Mouse (Mus musculus): ENCODE measurements around the gene Obsl1. TPM values are rescaled to one million over a fixed set of nuclear protein-coding genes. Genes with fewer than 3 reads are reported as not detected.

The Obsl1 gene
- total RNA-seq, 2 experiments from 2014 or later: not detected

GRCm38 (mm10) chr1:75521321-75522031 lies 15.2 kb upstream of the Obsl1 start, which contains the start of gene Stk11ip:
TSS of gene Stk11ip (plus strand) at chr1:75521529.
- peak; percentile 97 for ATAC-seq (replicated peaks; ENCODE audit: poor library complexity, severe bottlenecking)

DNA sequence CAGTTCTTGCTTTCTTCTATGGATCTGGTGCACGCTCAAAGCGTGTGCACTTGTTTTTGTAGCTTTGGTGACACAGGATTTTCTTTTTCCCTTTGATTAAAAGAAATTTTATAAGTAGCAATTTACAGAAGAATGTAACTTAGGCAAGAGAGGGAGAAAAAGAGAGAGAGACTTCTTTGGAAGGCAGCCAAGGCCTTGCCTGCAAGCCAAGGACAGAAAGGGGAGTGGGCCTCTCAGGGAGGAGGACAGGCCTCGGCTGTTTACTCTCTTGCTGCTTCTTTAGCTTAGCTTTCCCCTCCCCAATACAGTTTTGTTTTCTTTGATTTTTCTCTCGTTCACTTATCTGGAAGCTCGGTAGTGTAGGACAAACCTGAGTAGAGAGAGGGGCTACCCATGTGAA lies 13.3 kb upstream of the Obsl1 start:
- no peak for ATAC-seq (replicated peaks; ENCODE audit: poor library complexity, severe bottlenecking)

GRCm38 (mm10) chr1:75518427-75518826 lies 12.2 kb upstream of the Obsl1 start:
- no peak for ATAC-seq (replicated peaks; ENCODE audit: poor library complexity, severe bottlenecking)

- no peak for ATAC-seq (replicated peaks; ENCODE audit: poor library complexity, severe bottlenecking)
These were observed 11.7 kb upstream of the Obsl1 start for GRCm38 (mm10) chr1:75517984-75518383.

GRCm38 (mm10) chr1:75516703-75517380 lies 10.6 kb upstream of the Obsl1 start:
- ATAC-seq (replicated peaks; ENCODE audit: poor library complexity, severe bottlenecking): no peak

GRCm38 (mm10) chr1:75512550-75512949 lies 6.3 kb upstream of the Obsl1 start:
- no peak for ATAC-seq (replicated peaks; ENCODE audit: poor library complexity, severe bottlenecking)

- no peak for ATAC-seq (replicated peaks; ENCODE audit: poor library complexity, severe bottlenecking)
These were observed 5.4 kb upstream of the Obsl1 start for GRCm38 (mm10) chr1:75511437-75512210.

DNA sequence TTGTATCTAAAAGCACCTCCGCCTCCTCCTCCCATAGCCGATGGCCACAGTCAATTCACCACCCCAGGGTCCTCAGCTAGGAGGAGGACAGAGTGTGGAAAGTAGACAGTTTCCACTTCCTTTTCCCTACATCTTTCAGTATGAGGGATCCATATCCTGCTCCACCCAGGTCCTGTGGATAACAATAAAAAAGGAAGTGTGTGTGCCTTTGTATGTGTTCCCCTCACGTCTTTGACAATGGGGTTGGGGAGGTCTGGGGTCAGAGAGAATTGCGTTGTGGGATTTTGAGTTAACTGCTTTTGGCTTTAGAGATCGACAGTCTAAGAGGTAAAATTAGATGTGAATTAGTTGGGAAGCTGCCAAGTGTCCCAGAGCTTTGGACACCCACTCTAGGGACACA lies 3.9 kb upstream of the Obsl1 start:
- no peak for ATAC-seq (replicated peaks; ENCODE audit: poor library complexity, severe bottlenecking)

GRCm38 (mm10) chr1:75509586-75509985 lies 3.3 kb upstream of the Obsl1 start:
- ATAC-seq (replicated peaks; ENCODE audit: poor library complexity, severe bottlenecking): no peak

DNA sequence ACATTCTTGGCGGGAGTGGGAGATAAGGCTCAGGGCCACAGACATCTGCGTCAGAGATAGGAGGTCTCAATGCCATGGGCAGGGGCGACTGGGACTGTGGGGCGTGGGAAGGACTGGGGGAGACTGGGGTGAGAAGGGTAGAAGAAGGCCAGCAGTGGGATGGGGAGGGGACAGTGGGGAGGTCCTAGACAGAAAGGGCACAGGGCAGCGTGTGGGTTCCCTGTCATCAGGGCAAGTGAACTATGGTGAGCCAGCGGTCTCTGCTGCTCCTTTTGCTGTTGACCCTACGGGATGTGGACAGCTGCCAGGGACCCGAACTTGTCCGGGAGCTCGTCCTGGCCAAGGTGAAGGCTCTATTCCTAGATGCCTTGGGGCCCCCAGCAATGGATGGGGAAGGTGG lies 754 bp upstream of the Obsl1 start, which contains the start of gene Inha:
Inha (plus strand) TSS at position 72 of the 400 bp plus-strand sequence.
- no peak for ATAC-seq (replicated peaks; ENCODE audit: poor library complexity, severe bottlenecking)

- ATAC-seq (replicated peaks; ENCODE audit: poor library complexity, severe bottlenecking): peak; percentile 33
These were observed 895 bp downstream of the Obsl1 start for GRCm38 (mm10) chr1:75505159-75505955.

GRCm38 (mm10) chr1:75504256-75505045 lies 1.8 kb downstream of the Obsl1 start:
- ATAC-seq (replicated peaks; ENCODE audit: poor library complexity, severe bottlenecking): no peak

DNA sequence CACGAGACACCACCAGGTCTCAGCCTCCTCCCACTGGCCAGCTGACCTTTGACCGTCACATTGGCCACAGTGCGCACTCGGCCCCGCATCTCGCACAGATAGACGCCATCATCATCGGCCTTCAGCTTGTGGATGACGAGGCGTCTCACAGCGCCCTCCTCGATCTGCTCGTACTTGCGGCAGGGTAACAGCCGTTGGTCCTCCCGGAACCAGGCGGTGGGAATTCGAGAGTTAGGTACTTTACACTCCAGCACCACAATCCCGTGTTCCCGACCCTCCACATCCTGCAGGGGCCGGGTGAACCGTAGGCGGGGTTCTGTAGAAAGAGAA lies 2.6 kb downstream of the Obsl1 start:
- ATAC-seq (replicated peaks; ENCODE audit: poor library complexity, severe bottlenecking): no peak

DNA sequence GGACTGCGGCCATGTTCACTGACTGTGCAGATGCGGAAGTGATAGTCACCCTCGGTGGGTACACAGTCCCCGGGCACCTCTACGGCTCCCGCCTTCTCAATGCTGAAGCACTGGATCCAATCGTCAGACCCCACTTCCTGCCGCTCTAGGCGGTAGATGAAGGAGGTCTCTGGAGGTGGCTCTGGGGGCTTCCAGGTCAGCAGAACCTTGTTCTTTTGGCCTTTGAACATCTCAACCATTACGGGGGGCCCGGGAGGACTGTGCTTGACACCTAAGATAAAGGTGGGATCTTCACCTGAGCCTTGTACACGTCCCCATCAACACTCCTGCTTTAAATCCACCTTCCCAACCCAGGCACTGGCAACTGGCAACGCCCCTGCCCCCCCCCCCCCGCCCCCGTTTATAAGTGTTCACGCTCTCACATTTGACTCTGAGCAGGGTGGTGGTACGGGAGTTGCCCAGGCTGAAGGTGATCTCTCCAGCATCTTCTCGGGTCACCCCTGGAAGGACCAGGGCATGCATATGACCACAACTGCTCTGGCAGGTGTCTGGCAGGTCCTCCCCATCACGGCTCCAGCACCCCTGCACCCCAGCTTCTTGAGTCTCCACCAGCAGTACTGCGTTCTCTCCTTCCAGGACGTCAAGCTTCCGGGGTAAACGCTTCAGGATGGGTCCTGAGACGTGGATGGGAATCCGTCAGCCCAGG lies 3.2 kb downstream of the Obsl1 start:
- no peak for ATAC-seq (replicated peaks; ENCODE audit: poor library complexity, severe bottlenecking)

DNA sequence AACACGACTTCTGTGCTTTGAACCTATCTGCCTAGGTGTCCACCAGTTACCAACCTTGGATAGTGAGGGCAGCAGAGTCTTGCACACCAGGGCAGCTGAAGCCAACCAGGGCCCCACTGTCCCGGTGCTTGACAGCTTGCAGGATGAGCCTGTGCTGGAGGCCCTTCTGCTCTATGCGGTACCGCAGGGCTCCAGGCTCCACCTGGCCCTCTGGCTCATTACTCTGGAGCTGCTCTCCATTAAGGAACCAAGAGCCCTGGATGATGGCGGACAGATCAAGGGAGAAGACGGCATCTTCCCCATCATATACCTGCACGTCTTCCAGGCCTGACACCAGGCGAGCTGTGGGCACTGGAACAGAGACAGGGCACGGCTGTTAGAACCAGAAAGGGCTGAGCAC lies 4.3 kb downstream of the Obsl1 start:
- ATAC-seq (replicated peaks; ENCODE audit: poor library complexity, severe bottlenecking): no peak

DNA sequence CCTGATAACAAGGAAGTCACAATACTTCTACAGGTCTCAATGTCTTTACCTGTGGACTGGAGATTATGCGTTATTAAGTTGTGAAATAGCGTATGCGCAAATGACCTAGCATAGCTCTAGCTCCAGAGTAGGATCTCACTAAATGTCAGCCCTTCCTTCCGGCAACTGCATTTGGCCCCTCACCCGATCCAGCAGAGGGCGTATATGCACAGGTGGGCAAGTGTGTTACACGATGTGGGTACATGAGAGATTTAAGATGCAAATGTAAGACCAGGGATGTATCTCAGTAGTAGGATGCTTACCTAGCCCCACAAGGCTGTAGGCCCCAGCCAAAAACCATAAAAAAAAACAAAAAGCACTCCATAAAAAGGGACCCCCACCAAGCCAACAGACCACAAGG lies 6.8 kb downstream of the Obsl1 start:
- ATAC-seq (replicated peaks; ENCODE audit: poor library complexity, severe bottlenecking): no peak

DNA sequence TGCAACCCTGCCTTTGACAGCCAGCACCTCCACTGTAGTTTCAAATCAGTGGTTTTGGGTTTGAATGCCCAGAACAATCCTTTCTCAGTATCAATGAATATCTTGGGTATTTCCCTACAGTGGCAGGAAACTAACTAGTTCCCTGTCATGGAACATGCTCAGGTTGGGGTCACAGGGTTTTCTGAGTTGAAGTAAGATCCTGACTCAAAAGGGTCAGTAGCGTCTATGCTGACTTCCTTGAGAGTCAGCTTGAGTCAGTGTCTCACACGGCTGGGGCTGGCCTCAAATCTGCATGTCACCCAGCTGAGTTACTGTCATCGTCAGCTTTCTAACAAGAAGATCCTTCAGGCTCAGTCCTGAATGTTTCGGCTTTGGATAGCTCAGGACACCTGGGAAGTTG lies 7.4 kb downstream of the Obsl1 start:
- ATAC-seq (replicated peaks; ENCODE audit: poor library complexity, severe bottlenecking): no peak

- ATAC-seq (replicated peaks; ENCODE audit: poor library complexity, severe bottlenecking): peak; percentile 71
These were observed 11.2 kb downstream of the Obsl1 start for GRCm38 (mm10) chr1:75494878-75495548.

Data from granulocyte monocyte progenitor cell, adult 5-6 weeks (primary cell).